Mouse (Mus musculus) hindbrain, embryonic 14.5 days (tissue): ENCODE measurements around the gene Serpina3g. TPM values are rescaled to one million over a fixed set of nuclear protein-coding genes. Genes with fewer than 3 reads are reported as not detected.

ENCODE experiments used
- ATAC-seq: fragments of 200-750 bp; cut with Nextera tagmentation; 2 replicates; pipeline ENCODE4 v1.8.0; 2017; ENCODE audit warnings: moderate number of reproducible peaks, mild to moderate bottlenecking, moderate TSS enrichment, moderate library complexity; ENCODE audit not compliant: low FRiP score
- DNase-seq: peaks from one replicate; pipeline ENCODE4 v3.0.0-alpha.2; 2015; ENCODE audit warnings: low spot score
- H3K27ac ChIP-seq: fragments of 300-500 bp; sonication (generic); 2 replicates; pipeline ENCODE4 v1.5.1; 2014; ENCODE audit warnings: mild to moderate bottlenecking, moderate library complexity
- H3K27me3 ChIP-seq: fragments of 300-500 bp; sonication (generic); 2 replicates; pipeline ENCODE4 v1.6.1; 2014; ENCODE audit warnings: mild to moderate bottlenecking, low read length, mixed read lengths; ENCODE audit not compliant: control insufficient read depth, insufficient read depth
- H3K36me3 ChIP-seq: fragments of 300-500 bp; sonication (generic); replicated peaks from 2 replicates; pipeline ENCODE4 v1.6.1; 2014; ENCODE audit not compliant: control insufficient read depth, insufficient read depth
- H3K4me1 ChIP-seq: fragments of 300-500 bp; sonication (generic); replicated peaks from 2 replicates; pipeline ENCODE4 v1.6.1; 2014; ENCODE audit warnings: antibody characterized with exemption, low read length, mixed read lengths; ENCODE audit not compliant: control insufficient read depth, insufficient read depth
- H3K4me2 ChIP-seq: fragments of 300-500 bp; sonication (generic); replicated peaks from 2 replicates; pipeline ENCODE4 v1.6.1; 2014; ENCODE audit warnings: mild to moderate bottlenecking, moderate library complexity
- H3K4me3 ChIP-seq: fragments of 300-500 bp; sonication (generic); replicated peaks from 2 replicates; pipeline ENCODE4 v1.5.1; 2014; ENCODE audit warnings: mild to moderate bottlenecking, low read length
- H3K9ac ChIP-seq: fragments of 300-500 bp; sonication (generic); 2 replicates; pipeline ENCODE4 v1.6.1; 2014
- H3K9me3 ChIP-seq: fragments of 300-500 bp; sonication (generic); 2 replicates; pipeline ENCODE4 v1.6.1; 2016; ENCODE audit warnings: low read length; ENCODE audit not compliant: control insufficient read depth
- WGBS: fragments of 180-500 bp; shearing (Covaris S2); extraction: QIAGEN DNeasy Blood & Tissue Kit; methylation state at CpG from one replicate; pipeline ENCODE4 v1.1.7; 2014; 5-methylcytosine and 5-hydroxymethylcytosine counted together
- polyA plus RNA-seq: library from polyadenylated mRNA; unstranded; fragments of >200 nt; fragmentation: Nextera tagmentation; extraction: Ambion mirVana; gene quantifications from 2 replicates; pipeline ENCODE4 v1.2.1, GENCODE M21; 2014

Serpina3g gene
- 0.67 and 1.1 TPM in 2 replicates for polyA plus RNA-seq

DNA sequence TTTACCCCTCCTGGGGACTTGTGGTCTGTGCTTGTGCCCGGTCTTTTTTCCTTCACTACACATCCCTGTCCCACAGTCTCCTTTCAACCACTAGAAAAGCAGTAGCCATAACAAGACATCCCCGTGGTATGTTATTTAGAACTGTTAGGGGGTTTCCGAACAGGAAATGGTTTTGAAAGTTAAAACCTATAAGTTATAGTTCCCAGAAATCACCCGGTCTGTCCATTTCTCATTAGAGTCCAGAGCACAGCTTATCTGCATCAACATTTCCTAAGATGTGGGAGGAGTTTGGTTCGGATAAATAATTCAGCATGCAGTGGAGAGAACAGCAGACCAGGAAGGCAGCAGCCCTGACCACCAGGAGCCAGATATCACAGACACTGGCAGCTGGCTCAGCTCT, at the start of gene Serpina3g:
Gene Serpina3g, plus strand, starts transcription at position 331 of the 400 bp plus-strand sequence.
- no peaks in the 10 kb centered on the region for H3K9me3 ChIP-seq
- H3K27ac ChIP-seq, result no peak within 1 kb of the TSS
- WGBS, result 78% methylated on average over 5 of the region's 5 CpGs
- DNase-seq (no peak), ATAC-seq (no peak)
- H3K36me3 ChIP-seq, result no peaks in the 10 kb centered on the region
- no peak within 1 kb of the TSS for H3K9ac ChIP-seq
- H3K4me2 ChIP-seq, result no peak within 1 kb of the TSS
- no peaks in the 10 kb centered on the region for H3K27me3 ChIP-seq
- H3K4me3 ChIP-seq, result no peak within 1 kb of the TSS
- H3K4me1 ChIP-seq, result no peaks in the 10 kb centered on the region

DNA sequence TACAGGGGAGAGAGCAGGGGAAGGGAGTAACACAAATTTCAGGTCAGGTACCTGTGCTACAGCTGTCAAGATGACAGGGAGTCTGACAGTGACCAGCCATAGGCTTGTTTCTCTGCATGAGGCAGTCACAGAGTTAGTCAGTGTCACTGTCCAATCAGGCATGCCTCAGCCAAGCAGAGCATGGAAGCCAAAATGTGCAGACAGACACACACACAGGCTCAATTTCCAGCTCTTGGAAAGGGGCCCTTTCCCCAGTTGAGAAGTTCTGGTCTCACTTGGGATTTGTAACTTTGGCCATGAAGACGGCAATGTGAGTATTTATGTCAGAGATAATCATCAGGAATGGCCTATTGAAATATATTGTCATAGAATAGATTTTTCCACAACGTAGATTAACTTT, 46.8 kb upstream of the Serpina3g start:
- ATAC-seq (no peak), DNase-seq (no peak)
- 83% methylated on average over 2 of the region's 2 CpGs for WGBS
- Histone ChIP-seq H3K4me2 (no peak overlapping the region), H3K27ac (no peak overlapping the region), H3K4me1 (no peaks in the 10 kb centered on the region), H3K9me3 (no peaks in the 10 kb centered on the region), H3K36me3 (no peaks in the 10 kb centered on the region), H3K4me3 (no peak overlapping the region), H3K9ac (no peak overlapping the region), H3K27me3 (no peaks in the 10 kb centered on the region)

DNA sequence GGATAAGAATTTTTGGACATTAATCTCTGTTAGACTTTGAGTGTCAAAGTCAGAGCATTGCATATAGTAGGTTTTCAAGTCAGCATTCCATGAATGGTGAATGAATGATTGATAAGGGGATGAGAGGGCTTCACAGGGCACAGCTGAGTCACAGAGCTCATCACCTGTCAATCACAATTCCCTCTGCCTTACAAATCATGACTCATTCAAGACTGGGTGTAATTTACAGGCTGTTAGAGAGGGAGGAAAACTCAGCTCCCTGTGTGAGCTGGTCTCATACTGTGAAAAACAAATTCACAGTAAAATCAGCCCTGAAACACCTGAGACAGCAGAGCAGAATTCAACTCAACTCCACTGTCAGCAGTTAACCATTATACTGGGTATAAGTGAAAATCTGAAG, 45.2 kb upstream of the Serpina3g start:
- Histone ChIP-seq H3K9ac (no peak overlapping the region), H3K27ac (no peak overlapping the region), H3K9me3 (no peaks in the 10 kb centered on the region), H3K4me1 (no peaks in the 10 kb centered on the region), H3K4me3 (no peak overlapping the region), H3K4me2 (no peak overlapping the region), H3K36me3 (no peaks in the 10 kb centered on the region), H3K27me3 (no peaks in the 10 kb centered on the region)
- ATAC-seq (no peak), DNase-seq (no peak)

DNA sequence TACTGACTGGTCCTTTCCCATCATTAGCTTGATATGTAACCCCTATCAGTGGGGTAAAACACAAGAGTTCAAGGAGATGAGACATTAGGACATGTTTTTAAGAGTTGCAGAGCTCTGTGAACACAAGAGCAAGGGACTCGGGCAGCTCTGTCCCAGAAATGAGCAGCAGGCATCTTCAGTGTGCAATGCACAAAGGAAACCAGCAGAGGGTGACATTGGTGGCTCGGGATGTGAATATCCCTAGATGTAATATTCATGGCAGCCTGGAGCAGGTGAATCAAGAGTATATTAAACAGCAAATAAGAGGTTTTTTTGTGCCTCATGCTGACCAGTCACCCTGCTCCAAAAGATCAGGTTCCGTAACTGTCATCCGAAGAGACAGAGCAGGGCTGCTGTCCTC, 26.9 kb upstream of the Serpina3g start:
- 86% methylated on average over 4 of the region's 4 CpGs for WGBS
- no peak for DNase-seq

DNA sequence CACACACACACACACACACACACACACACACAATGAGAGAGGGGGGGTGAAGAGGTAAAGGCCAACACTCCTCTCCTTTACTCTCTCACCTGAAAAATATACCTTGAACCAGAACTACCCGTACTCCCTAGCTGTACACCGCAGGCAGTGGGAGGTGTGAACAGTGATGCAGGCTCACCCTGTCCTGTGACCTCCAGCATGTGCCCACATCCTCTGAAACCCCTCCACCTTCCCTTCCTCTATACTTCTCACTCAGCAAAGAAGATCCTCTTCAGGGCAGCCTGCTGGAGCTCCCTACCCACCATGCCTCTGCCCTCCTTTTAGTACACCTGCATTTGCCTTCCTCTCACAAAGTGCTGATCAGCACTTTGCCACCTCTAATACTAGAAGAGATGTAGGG, 26.2 kb upstream of the Serpina3g start:
- Histone ChIP-seq H3K4me1 (no peaks in the 10 kb centered on the region), H3K9me3 (no peaks in the 10 kb centered on the region), H3K9ac (no peak overlapping the region), H3K4me2 (no peak overlapping the region), H3K27me3 (no peaks in the 10 kb centered on the region), H3K36me3 (no peaks in the 10 kb centered on the region), H3K27ac (no peak overlapping the region), H3K4me3 (no peak overlapping the region)
- DNase-seq (no peak), ATAC-seq (no peak)
- 94% methylated on average over 2 of the region's 2 CpGs for WGBS

More for the DNA sequence above, 26.9 kb upstream of the Serpina3g start:
- no peaks in the 10 kb centered on the region for H3K36me3 ChIP-seq
- H3K27ac ChIP-seq, result no peak overlapping the region
- no peaks in the 10 kb centered on the region for H3K4me1 ChIP-seq
- no peak overlapping the region for H3K4me3 ChIP-seq
- no peak overlapping the region for H3K9ac ChIP-seq
- H3K4me2 ChIP-seq, result no peak overlapping the region
- no peak for ATAC-seq
- H3K9me3 ChIP-seq, result no peaks in the 10 kb centered on the region
- no peaks in the 10 kb centered on the region for H3K27me3 ChIP-seq

DNA sequence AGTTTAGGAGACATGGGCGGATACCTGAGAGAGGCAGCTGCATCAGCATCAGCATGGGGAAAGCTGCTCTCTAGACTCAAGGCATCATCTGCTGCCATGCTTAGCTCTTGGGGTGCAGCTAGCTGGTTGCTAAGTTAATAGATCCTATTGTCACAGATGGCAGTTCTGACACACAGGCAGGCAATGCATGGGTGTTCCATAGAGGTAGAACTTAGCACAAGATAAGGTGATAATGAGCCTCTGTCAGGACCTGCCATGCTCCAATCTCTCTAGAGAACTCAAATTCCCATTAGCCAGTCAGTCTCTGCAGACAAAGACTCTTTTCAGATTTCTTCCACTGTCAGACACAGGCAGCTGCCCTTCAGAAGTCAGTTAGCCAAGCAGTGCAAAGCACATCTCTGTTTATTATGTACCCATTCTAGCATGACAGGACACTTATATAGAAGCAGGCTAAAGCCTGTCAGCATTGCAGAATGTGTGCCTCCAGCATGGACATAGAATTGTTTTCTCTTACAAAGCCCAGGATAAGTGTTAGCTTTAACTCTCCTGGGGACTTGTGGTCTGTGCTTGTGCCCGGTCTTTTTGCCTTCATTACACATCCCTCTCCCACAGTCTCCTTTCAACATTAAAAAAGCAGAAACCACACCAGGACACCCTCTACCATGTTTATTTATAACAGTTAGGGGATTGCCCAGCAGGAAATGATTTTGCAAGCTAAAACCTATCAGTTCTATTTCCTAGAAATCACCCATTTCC, 22.2 kb upstream of the Serpina3g start:
- ATAC-seq (no peak), DNase-seq (no peak)
- H3K27ac ChIP-seq, result no peak overlapping the region

DNA sequence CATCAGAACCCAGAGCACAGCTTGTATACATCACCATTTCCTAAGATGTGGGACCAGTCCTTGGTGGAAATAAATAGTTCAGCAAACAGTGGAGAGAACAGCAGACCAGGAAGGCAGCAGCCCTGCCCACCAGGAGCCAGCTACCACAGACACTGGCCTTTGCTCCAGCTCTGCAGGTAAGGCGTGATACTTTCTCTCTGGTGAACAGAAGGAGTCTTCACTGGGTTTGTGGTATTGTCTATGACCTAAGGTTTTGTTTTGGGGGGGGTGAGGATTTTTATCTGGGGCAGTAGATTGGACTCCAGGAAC, 21.6 kb upstream of the Serpina3g start, which contains the start of gene Serpina3f:
Gene Serpina3f, plus strand, starts transcription at position 100 of the 309 bp plus-strand sequence.
- no peaks in the 10 kb centered on the region for H3K9me3 ChIP-seq
- no peak within 1 kb of the TSS for H3K4me2 ChIP-seq
- ATAC-seq (no peak), DNase-seq (no peak)
- H3K4me1 ChIP-seq, result no peaks in the 10 kb centered on the region
- H3K27ac ChIP-seq, result no peak within 1 kb of the TSS
- no peaks in the 10 kb centered on the region for H3K36me3 ChIP-seq
- H3K4me3 ChIP-seq, result no peak within 1 kb of the TSS
- WGBS, result 82% methylated on average over 1 of the region's 1 CpGs
- H3K27me3 ChIP-seq, result no peaks in the 10 kb centered on the region
- no peak within 1 kb of the TSS for H3K9ac ChIP-seq

More for the DNA sequence above, 22.2 kb upstream of the Serpina3g start:
- no peak overlapping the region for H3K9ac ChIP-seq
- H3K4me1 ChIP-seq, result no peaks in the 10 kb centered on the region
- no peaks in the 10 kb centered on the region for H3K27me3 ChIP-seq
- no peaks in the 10 kb centered on the region for H3K36me3 ChIP-seq
- no peak overlapping the region for H3K4me3 ChIP-seq
- WGBS, result 50% methylated on average over 2 of the region's 2 CpGs
- no peak overlapping the region for H3K4me2 ChIP-seq
- no peaks in the 10 kb centered on the region for H3K9me3 ChIP-seq

DNA sequence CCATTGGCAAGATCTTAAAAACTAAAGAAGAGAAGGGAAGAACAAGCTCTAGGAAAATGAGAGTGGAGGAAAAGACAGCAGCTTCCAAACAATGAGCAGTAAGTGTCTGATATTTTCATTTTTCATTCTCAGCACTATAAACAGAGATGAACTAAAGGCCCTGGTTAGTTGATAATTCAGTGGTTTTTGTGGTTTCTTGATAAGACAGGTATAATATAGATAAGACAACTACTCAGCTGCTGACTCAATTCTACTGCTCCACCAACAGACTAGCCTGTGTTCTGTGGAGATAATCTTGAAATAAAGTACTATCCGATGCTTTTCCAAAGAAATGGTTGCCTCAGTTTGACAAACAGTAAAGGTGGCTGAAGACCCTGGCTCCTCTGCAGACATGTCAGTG, 20.8 kb upstream of the Serpina3g start:
- H3K4me2 ChIP-seq, result no peak overlapping the region
- H3K4me3 ChIP-seq, result no peak overlapping the region
- H3K9me3 ChIP-seq, result no peaks in the 10 kb centered on the region
- ATAC-seq (no peak), DNase-seq (no peak)
- no peak overlapping the region for H3K9ac ChIP-seq
- whole genome bisulfite sequencing, result 90% methylated on average over 1 of the region's 1 CpGs
- H3K4me1 ChIP-seq, result no peaks in the 10 kb centered on the region
- no peak overlapping the region for H3K27ac ChIP-seq
- no peaks in the 10 kb centered on the region for H3K27me3 ChIP-seq
- no peaks in the 10 kb centered on the region for H3K36me3 ChIP-seq

DNA sequence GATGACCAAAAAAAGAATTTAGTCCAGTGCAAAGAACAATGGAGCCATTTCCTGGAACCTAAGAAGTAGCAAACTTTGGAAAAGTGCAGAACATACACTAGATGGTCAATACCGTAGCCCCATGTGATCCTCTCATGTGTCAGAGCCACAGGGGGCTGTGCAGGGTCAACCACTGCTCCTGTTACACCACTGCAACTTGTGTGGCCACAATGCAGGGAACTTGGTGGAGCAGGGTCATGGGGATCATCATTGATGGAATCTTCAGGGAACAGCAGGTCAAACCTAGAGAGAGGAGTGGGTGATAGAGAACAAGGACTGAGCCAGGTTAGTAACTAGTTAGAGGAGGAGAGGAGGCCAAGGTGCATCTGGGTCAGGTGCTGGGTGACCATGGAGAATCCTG, 14.4 kb upstream of the Serpina3g start:
- Histone ChIP-seq H3K4me2 (no peak overlapping the region), H3K27me3 (no peaks in the 10 kb centered on the region), H3K9me3 (no peaks in the 10 kb centered on the region), H3K9ac (no peak overlapping the region), H3K36me3 (no peaks in the 10 kb centered on the region), H3K4me3 (no peak overlapping the region), H3K4me1 (no peaks in the 10 kb centered on the region), H3K27ac (no peak overlapping the region)
- whole genome bisulfite sequencing, result 83% methylated on average over 1 of the region's 1 CpGs
- DNase-seq (no peak), ATAC-seq (no peak)

DNA sequence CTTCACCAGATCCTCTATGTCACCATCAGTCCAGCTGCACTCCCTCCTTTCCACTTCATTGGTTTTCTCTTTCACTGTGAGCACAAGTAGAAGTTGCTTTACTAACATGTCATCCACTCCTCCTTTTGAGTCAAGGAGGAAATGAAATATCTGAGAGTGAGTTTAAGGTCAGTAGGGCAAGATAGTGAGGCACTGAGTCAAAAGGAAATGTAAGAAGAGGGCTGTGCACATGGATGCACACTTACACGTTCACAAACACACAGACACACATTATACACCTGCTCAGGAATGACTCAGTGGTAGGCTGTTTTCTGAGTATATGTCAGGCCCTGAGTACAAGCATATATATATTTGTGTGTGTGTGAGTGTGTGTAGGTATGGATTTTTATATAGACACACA, 12.4 kb upstream of the Serpina3g start:
- Histone ChIP-seq H3K4me3 (no peak overlapping the region), H3K9me3 (no peaks in the 10 kb centered on the region), H3K4me2 (no peak overlapping the region), H3K27ac (no peak overlapping the region), H3K27me3 (no peaks in the 10 kb centered on the region), H3K4me1 (no peaks in the 10 kb centered on the region), H3K36me3 (no peaks in the 10 kb centered on the region), H3K9ac (no peak overlapping the region)
- ATAC-seq (no peak), DNase-seq (no peak)
- WGBS, result 68% methylated on average over 1 of the region's 1 CpGs
